Mouse (Mus musculus): ENCODE measurements at regions not wholly inside any gene's neighbourhood (a gene's known extent, or its start where the extent isn't known, plus 50 kb on each side); places are given as distances from the start of the nearest gene placed in this dataset.

DNA sequence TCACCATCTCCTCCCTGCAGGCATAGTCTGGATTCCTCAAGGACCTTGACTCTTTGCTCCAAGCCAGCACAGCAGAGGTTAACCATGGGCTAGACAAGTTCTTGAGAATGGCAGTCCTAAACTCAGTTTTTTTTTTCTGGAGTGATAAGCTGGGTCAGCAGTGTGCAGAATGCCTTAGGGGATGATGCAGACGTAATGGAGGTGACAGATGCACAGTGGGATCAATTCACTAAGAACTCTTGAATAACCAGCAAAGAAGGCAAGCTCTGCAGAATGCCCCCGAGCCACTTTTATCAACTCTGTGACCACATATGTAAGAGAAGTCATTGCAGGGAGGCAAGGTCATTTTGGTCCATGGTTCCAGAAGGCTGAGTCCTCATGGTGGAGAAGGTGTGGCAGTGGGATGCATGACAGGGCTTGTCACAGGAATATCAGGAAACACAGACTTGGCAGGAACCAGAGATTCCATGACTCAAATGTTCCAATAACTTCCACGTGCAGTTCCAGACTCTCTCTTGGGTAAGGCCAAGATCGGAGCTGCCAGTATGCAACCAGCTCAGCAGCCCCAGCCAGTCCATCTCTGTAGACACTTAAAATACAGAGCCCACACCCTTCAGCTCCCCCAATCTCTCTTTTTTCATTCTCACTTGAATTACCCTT is 494.3 kb downstream of the Cdh26 start:
- no peak for DNase-seq (ENCODE audit: low read depth in 2 of 2, low spot score in 2 of 2)

DNA sequence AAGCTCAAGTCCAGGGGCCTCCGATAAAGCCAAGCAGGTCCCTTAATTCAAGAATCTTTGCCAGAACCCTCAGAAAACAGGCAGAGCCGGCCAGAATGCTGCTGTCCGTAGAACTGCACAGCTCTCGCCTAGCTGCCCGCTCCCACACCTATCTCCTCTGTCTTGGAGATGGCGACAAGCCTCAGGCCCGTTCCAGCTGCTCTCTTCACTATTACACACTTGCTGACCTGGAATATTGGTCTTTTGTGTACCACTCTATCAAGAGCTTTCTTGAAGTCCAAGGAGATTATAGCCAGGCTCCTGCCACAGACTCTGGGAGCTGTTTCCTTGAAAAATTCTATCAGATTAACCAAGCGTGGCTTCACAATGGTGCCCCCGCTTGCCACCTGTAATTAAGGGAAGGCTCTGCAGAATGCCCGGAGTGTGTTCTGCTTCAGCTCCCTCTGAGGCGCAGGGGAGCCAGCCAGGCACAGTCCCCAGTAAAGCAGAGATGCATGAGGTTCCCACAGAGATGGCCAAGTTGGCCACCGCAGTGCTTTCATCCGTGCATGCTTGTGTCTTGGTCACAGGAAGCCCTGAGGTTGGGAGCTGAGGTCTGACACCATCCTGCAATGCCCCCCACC is 496.8 kb downstream of the Cdh26 start:
- DNase-seq (ENCODE audit: low read depth in 2 of 2, low spot score in 2 of 2) = no peak

DNA sequence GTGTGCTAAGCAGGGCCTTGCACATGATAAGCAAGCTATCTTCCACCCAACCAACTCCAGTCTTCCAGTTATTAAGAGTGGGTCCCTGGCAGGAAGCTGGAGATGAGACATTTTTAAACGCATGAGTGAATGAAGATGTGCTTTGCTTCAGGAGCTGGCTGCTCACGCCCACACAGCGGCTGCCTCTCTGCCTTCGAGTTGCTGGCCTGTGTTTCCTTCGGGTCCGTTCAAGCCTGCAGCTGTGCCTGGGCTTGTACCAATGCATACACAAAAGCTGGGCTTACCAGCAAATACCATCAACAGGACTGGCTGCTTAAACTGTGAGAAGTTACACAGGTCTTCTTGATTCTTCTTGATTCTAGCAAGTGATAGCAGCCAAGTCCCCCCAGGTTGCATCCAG is 498.7 kb downstream of the Cdh26 start:
- no peak for DNase-seq (ENCODE audit: low read depth in 2 of 2, low spot score in 2 of 2)

DNA sequence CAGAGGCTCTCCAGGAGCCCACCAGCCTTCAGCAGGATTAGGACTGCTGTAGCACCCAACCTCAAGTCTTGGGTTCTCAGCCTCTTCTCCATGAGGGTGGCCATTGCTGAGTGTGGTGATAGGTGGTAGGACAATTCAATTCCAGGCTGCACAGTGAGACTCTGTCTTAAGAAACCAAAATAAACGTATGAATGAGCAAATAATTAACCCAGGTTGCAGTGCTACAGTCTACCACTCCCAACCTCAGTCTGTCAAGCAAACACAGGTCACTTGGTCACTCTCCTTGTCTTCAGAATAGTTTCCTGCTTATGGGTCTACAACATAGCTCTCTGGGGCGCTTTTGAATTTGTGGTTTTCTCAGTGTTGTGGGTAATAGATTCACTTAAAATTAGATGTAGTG is 499.8 kb downstream of the Cdh26 start:
- DNase-seq (ENCODE audit: low read depth in 2 of 2, low spot score in 2 of 2) = no peak

DNA sequence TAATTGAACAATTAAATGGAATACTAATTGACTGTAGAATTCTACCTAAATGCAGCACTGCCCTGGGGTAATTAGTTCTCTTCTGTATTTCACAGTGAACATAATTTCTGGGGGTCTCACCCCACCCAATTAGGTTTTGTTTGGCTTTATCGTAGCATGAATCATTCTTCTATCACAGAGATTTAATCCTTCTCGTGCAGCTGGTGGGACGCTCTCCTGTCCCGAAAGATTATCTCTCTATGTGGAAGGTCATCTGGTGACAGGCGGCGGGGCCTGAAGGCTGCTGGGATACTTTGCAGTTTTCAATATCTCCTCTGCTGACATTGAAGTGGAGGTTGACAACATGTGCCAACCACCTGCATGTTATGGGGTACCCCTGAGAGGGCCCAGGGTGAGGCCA is 493.8 kb upstream of the Cdh4 start:
- DNase-seq (ENCODE audit: low read depth in 2 of 2, low spot score in 2 of 2) = no peak

DNA sequence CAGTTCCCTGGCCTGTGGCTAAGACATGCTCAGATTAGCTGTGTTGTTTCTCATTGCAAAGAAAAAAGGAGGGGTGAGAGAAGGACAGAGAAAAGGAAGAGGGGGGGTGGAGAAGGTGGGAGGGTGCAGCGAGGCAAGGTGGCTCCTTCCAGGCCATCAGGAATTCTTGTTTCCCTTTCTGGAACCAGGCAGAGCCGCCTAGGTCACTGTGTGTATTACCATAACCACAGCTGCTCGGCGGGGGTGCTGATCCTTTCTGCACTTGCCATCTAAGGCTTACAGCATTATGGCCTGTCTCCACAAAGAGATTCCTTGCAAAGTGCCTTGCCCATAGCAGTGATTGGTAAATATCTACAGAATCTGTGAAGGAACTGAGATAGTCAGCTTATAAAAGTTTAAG is 493.1 kb upstream of the Cdh4 start:
- DNase-seq (ENCODE audit: low read depth in 2 of 2, low spot score in 2 of 2) = no peak

DNA sequence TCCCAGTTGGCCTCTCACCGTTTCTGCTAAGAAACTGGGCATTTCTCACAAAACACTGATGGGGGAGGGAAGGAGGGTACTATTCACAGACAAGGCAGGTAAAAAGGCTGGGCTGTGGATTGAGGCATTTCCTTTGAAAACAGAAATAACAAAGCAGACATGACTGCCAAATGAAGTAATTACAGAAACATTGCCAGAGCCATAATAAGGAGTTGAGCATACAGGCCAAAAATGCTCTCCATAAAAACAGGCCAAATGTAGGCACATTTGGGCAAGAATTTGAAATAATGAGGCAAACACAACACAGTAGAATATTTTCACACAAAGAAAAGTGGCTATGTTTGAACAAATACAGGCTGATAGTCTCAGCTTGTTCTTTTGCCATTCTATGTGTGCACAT is 491.9 kb upstream of the Cdh4 start:
- no peak for DNase-seq (ENCODE audit: low read depth in 2 of 2, low spot score in 2 of 2)

DNA sequence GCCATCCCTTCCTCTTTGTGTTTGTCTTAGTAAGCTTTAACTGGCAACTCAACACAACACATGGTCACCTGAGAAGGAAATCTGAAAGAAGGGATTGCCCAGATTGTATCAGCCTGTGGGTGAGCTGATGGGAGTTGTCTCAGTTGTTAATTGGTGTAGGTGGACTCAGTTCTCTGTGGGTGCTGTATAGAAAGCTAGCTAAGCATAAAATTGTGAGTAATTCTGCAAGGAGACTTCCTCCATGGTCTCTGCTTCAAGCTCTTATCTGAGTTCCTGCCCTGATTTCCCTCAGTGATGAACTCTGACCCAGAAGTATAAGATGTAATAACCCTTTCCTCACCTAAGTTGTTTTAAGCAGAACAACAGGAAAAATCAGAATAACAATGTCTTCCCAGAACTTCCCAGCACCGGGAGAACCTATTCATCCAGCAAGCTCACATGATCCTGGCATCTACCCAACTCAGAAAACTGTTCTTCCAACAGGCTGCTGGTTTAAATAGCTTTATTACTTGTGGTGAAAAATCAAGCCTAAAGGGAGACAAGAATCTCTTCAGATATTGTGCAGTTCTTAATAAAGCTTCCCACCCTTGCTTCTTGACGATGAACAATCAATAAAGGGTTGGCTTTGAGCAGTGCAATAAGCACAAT is 487.7 kb upstream of the Cdh4 start:
- DNase-seq (ENCODE audit: low read depth in 2 of 2, low spot score in 2 of 2) = no peak

DNA sequence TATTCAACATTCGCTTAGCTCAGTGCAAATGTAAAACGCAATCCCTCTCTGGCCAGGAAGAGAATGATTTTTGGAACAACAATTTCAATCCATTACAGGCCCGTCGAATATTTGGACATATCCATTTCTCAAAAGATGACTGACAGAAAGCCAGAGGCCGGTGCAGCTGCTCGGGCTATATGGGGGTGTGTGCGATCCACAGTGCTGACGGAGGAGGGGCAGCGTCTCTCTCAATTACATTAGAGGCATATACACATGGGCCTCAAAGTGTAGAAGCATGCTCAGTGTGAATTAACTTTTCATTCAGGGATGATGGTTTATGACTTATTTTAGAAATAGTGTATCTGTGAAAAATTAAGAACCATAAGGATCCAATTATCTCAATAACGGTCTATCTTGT is 483.4 kb upstream of the Cdh4 start:
- no peak for DNase-seq (ENCODE audit: low read depth in 2 of 2, low spot score in 2 of 2)

DNA sequence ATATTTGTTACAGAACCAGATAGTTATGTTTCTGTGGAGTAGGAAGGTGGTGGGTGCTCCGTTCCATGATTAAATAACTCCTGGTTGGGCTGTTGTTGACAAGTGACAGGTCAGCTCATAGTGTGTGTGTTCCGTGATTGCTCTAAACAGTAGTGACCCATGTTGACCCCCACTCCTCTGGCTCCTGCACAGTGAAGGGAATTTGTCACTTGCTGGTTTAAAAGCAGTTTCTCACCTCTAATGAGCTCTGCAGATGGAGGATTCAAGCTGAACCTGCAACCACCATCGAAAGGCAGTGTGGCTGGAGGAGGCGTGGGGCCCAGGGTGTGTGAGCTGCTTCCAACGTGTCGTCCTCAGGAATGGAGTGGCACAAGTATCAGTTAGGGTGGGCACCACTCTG is 482.6 kb upstream of the Cdh4 start:
- no peak for DNase-seq (ENCODE audit: low read depth in 2 of 2, low spot score in 2 of 2)

DNA sequence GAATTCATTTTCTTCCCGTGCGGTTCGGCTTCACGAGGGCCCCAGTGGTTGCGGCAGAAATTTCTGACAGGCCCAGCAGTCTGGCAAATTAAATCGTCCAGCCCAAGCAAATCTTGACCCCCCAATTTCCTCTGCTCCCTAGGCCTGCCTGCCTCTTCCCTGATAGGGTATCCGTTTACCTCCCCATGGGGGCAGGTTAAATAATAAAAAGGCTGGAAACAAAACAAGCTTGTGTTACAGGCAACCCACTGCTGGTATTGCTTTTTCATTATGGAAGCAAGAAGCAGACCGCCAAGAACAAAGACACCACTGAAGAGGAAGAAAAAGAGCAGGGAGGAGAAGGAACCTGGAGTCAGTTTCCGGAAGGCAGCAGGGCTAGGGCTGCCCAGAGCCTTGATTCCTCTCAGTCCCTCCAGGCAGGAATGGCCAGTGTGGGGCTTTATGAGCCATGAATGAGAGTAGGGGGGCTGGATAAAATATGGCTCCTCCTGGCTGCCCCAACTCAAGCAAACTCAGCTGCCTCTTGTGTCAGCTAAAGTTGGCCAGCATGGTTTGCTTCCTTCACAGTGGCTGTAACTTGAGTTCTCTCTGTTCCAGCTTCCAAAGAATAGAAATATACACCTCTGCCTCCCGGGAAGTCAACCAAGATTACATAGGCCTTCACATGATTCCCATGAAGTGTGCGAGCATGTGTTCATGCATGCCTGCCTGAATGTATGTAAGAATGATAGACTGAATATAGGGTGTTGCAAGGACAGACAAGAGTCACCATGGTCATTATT is 474.5 kb upstream of the Cdh4 start:
- no peak for DNase-seq (ENCODE audit: low read depth in 2 of 2, low spot score in 2 of 2)

DNA sequence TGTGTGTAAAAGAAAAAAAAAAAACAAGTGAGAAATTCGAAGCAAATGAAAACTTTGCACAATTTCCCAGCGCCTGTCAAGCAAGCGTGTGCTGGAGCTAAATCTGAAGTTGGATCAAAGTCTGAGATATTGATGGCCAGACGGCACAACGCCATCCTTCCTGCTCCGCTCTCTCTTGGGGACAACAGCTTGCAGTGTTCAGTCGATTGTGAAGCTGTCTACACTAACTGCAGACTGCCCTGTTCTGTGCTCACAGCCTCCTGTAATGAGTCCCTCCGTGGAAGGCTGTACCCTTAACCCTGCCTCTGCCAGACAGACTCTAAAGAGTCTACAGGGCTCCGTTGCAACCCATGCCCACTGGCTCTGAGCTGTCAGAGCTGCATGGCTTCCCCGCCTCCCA is 472.5 kb upstream of the Cdh4 start:
- DNase-seq (ENCODE audit: low read depth in 2 of 2, low spot score in 2 of 2) = no peak

DNA sequence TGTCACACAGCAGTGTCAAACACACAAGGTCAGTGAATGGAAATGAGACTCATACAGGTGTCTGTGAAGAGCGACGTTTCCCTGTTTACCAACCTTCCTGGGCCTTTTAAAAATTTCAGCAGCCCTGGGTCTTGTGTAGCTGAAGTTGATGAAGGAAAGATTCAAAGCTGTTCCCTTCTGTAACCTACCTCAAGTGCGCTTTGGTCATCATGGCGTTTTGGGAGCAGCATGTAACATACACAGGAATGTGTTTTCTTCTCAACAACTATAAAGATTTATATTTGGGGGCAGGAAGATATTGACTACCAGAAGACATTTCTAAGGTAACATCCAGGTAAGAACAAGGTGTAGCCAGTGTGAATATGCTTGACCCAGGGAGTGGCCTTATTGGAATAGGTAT is 466.9 kb upstream of the Cdh4 start:
- no peak for DNase-seq (ENCODE audit: low read depth in 2 of 2, low spot score in 2 of 2)

DNA sequence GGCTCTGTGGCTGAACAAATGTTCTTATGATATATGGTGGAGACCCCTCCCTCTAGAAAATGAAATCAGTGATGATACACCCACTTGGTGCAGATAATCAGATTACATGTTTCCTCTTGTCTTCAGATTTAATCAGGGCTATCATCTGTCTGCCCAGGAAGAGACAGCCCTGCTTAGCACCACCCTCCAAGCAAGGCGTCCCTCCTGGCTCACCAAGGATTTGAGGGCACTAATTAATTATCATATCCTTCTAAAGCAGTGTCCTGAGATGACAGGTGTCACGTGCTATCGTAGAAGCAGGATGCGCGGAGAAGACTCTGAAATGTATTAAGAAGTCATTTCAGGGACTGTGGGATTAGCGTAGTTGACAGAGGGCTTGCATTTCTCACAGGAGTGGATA is 466.2 kb upstream of the Cdh4 start:
- DNase-seq (ENCODE audit: low read depth in 2 of 2, low spot score in 2 of 2) = no peak

DNA sequence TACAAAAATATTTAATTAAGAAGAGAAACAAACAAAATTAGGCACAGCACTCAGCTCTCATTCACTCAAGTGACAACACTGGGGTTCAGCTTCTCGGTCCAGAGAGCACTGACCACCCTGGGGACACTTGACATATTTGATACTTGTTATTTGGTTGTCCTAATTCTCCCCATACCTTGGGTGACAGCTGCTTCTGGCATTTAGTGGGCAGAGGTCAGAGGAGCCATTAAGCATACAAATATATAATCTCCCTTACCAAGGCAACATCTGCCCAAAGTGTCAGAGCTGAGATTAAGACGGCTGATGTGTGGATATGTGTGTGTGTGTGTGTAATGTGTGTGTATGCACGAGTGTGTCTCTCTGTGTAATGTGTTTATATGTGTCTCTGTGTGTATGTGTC is 465.7 kb upstream of the Cdh4 start:
- no peak for DNase-seq (ENCODE audit: low read depth in 2 of 2, low spot score in 2 of 2)

DNA sequence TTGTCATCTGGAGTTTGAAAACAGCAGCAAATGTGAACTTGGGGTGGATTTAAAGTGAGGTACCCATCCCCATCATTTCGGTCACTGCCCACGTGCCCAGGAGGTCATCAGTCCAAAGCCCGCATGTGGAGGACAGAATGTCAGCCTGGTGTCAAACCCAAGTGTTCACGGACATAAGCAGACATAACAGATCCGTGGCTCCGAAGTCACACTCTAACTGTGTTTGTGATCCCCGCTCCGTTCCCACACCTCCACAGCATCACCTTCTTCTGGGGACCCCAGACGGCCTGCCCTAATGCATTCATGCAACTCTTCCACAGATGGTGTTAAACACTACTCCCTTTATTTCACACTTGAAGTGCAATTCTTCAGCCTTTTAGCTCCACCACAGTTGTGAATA is 462.8 kb upstream of the Cdh4 start:
- no peak for DNase-seq (ENCODE audit: low read depth in 2 of 2, low spot score in 2 of 2)

DNA sequence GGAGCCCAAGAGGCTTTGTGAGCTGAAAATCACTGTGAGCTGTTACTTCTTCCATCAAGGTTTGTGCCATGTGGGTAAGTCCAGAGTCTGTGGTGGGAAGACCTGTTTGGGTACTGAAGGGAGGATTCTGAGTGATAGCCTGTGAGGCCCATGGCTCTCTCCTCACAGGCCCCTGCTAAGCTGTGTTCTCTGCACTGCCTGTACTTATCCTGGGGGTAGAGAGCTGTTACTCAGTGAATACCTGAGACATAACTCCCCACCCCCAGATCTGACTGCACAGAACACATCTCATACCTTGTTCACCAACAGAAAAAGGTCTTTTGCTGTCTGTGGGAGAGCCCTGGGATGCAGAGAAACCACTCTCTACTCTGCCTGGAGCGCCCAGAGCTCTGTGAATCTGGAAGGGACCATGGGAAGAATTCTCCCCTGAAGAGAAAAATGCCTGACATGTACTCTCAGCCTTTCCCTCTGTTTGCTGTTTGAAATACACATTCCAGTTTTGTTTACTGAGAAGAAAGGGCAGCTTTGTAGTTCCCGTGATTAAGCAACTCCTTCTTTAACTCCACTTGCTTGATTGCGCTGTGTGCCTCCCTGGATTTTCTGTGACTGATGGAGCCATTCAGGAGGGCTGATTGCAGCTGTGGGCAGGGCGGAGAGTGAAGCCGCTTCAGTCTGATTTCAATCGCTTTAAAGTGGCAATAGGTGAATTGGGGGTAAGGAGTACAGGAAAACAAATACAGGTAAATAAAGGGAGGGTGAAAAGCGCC is 460.3 kb upstream of the Cdh4 start:
- no peak for DNase-seq (ENCODE audit: low read depth in 2 of 2, low spot score in 2 of 2)

DNA sequence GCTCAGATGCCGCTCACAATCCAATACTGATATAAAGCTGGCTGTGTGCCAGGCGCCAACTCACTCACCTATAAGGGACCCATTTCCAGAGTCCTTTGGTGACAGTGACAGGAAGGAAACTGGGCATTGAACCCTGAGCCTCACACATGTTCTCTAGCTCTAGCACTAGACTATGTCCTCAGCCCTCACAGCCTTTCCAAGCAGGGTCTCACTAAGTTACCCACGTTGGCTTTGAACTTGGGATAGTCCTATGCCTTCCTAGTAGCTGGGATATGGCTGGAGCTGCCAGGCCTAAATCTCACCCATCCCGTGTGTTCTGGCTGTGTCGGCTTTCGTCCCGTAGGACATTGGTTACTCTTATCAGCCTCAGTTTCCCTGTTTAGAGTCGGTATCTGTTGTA is 458.4 kb upstream of the Cdh4 start:
- DNase-seq (ENCODE audit: low read depth in 2 of 2, low spot score in 2 of 2) = no peak

DNA sequence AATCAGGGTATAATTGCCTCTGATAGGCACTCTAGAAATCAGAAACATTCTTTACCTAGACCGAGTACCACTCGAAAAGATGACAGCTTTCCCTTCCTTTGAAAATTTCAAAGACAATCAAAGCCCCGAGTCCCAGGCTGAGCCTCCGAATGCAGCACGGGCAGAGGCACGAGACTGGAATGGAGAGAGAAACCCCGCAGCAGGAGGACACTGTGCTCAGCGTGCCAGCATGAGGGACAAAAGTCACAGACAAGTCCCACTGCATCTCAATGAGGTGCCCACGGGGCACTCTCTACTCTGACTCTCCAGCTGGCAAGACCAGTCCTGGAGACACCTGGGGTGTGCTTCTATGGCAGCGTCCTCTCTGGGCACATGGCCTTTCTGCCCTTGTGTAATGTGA is 454.3 kb upstream of the Cdh4 start:
- DNase-seq (ENCODE audit: low read depth in 2 of 2, low spot score in 2 of 2) = no peak

DNA sequence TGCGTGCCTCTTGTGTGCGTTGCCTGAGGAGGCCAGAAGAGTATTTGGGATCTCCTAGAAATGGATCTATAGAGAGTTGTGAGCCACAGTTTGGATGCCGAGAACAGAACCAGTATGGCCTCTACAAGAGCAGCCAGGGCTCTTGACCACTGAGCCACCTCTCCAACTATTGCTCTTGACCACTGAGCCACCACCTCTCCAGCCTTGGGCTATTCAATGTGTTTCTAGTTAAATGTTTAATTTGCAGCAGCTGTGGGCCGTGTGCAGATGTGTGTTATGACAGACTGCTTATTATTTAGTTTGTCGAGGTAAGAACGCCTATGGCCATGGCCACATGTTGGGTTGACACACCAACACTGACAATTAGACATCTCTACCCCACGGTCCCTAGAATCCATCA is 452.9 kb upstream of the Cdh4 start:
- no peak for DNase-seq (ENCODE audit: low read depth in 2 of 2, low spot score in 2 of 2)

DNA sequence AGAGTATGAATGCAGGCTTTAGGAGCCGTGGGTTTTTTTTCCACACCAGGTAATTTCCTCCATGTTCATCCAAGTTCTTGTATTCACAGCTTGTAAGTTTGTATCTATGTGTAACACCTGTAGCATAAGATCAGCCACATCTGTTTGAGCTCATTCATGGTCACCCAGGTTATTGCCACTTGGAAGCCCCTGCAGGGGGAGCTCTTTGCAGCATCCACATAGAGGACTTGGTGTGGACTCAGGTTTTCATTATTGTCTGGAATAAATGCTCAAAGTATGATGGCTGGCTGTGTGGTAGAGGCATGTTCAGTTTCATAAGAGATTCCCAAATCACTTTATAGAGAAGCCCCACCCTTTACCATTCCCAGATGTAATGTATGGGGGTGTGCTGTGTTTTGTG is 452.4 kb upstream of the Cdh4 start:
- no peak for DNase-seq (ENCODE audit: low read depth in 2 of 2, low spot score in 2 of 2)
